Mouse (Mus musculus) neural tube, postnatal 0 days (tissue): ENCODE measurements around the gene Gm8126. TPM values are rescaled to one million over a fixed set of nuclear protein-coding genes. Genes with fewer than 3 reads are reported as not detected.

ENCODE experiments used
- polyA plus RNA-seq: library from polyadenylated mRNA; unstranded; fragments of >200 nt; fragmentation: Nextera tagmentation; extraction: Ambion mirVana; gene quantifications from 2 replicates; pipeline ENCODE4 v1.2.1, GENCODE M21; 2015

Gene Gm8126
- polyA plus RNA-seq: not detected in 2 replicates

DNA sequence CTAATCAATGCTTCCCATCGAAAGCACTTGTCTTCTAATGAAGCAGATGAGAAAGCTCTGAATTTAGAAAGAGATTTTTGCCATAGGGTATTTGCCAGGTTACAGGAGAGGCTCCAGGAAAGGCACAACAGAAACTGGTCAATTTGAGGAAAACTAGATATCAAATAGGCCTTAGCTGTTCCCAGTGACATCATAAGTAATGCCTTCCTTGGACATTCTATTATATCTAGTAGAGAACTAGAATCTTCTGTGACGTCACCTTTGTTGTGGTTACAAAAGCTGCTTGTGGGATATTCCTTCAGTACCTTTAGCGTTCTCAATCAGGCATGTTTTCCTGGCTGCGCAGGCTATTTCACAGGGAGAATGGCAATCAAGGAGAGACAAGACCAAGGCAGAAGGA lies at the start of gene Gm8126:
TSS of gene Gm8126 (plus strand) at position 301 of the 400 bp plus-strand sequence.

GRCm38 (mm10) chr14:43235204-43235603 lies 23.2 kb upstream of the Gm8126 start, which contains the start of gene Gm8122:
Gene Gm8122, minus strand, starts transcription at chr14:43235304.

DNA sequence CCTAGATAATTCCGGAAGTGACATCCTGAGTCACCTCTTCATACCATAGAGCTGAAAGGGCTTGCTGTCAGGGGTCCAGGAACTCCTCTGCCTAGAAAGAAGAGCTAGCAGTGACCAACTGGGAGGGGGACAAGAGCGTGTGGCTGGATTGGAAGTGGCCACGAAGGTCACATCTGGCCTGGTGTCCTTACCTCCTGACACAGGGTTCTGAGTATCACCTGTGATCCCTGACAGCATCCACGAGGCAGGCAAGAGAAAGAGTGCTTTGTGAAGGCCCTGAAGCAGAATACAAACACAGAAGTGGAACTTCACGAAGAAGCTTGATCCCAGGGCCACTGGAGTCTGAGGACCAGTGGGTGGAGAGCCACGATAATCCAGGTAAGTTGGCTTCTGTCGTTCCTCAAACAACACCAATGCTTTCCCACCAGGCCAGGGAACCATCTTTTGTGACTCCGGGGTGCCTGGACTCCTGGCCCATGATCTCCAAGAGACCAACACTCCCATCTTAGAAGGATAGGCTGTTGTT lies 16.6 kb downstream of the Gm8126 start, which contains the start of gene Gm9732:
TSS of gene Gm9732 (plus strand) at position 51 of the 526 bp plus-strand sequence.

GRCm38 (mm10) chr14:43293503-43293902 lies 35.1 kb downstream of the Gm8126 start, which contains the start of gene Gm8127:
Gene Gm8127, minus strand, starts transcription at chr14:43293832.

Other genes starting within 250 kb of the Gm8126 start
- not detected in 2 replicates for gene Gm10376, start 243.0 kb upstream of the Gm8126 start, polyA plus RNA-seq
- gene Gm8094, start 182.0 kb upstream of the Gm8126 start, polyA plus RNA-seq: 0.19 TPM in 1 of 2 replicates, not detected in the other
- 0.52 and 0.57 TPM in 2 replicates for gene Gm8104, start 158.0 kb upstream of the Gm8126 start, polyA plus RNA-seq
- gene Gm7233, start 78.8 kb upstream of the Gm8126 start, polyA plus RNA-seq: 0.13 and 0.14 TPM in 2 replicates
- not detected in 2 replicates for gene Gm8122, start 23.3 kb upstream of the Gm8126 start, polyA plus RNA-seq
- gene Gm9732, start 16.4 kb downstream of the Gm8126 start, polyA plus RNA-seq: not detected in 2 replicates
- gene Gm8127, start 35.2 kb downstream of the Gm8126 start, polyA plus RNA-seq: not detected in 2 replicates
- gene 1700001F09Rik, start 89.2 kb downstream of the Gm8126 start, polyA plus RNA-seq: not detected in 2 replicates
- gene Gm8138, start 157.7 kb downstream of the Gm8126 start, polyA plus RNA-seq: not detected in 2 replicates